Mouse (Mus musculus): Measurements from ENCODE around the gene Emilin2. TPM values are rescaled to one million over a fixed set of nuclear protein-coding genes. Genes with fewer than 3 reads are reported as not detected.

Gene Emilin2
- polyA plus RNA-seq, 1 experiment from 2014 or later = 2.4 TPM

GRCm38 (mm10) chr17:71234041-71234594 lies 77.7 kb downstream of the Emilin2 start:
- peaks cover 10% of the 10 kb centered on the region; the same call in 1 of the 2 replicates for H3K36me3 ChIP-seq (ENCODE audit: control insufficient read depth, insufficient read depth, low read length)

GRCm38 (mm10) chr17:71233210-71233609 lies 78.6 kb downstream of the Emilin2 start:
- 96% methylated on average over 4 of the region's 4 CpGs for WGBS
- H3K4me1 ChIP-seq (ENCODE audit: control insufficient read depth, insufficient read depth, low read length) = no peaks in the 10 kb centered on the region
- peaks cover 7% of the 10 kb centered on the region; the same call in 1 of the 2 replicates for H3K36me3 ChIP-seq (ENCODE audit: control insufficient read depth, insufficient read depth, low read length)
- H3K4me2 ChIP-seq (ENCODE audit: low read depth, low read length) = no peak overlapping the region
- H3K4me3 ChIP-seq (ENCODE audit: low read length) = no peak overlapping the region
- ATAC-seq = no peak
- H3K9me3 ChIP-seq (ENCODE audit: control insufficient read depth, low read length) = no peaks in the 10 kb centered on the region
- no peak overlapping the region for H3K27ac ChIP-seq (ENCODE audit: low read length)
- H3K9ac ChIP-seq (ENCODE audit: low read depth, low read length) = no peak overlapping the region
- H3K27me3 ChIP-seq (replicated peaks; ENCODE audit: control insufficient read depth, insufficient read depth, low read length) = no peaks in the 10 kb centered on the region

More at GRCm38 (mm10) chr17:71234041-71234594, 77.7 kb downstream of the Emilin2 start:
- no peak for ATAC-seq
- no peak overlapping the region for H3K4me3 ChIP-seq (ENCODE audit: low read length)
- no peaks in the 10 kb centered on the region for H3K4me1 ChIP-seq (ENCODE audit: control insufficient read depth, insufficient read depth, low read length)
- H3K9ac ChIP-seq (ENCODE audit: low read depth, low read length) = no peak overlapping the region
- H3K27ac ChIP-seq (ENCODE audit: low read length) = no peak overlapping the region
- no peak overlapping the region for H3K4me2 ChIP-seq (ENCODE audit: low read depth, low read length)
- 91% methylated on average over 12 of the region's 12 CpGs for WGBS
- no peaks in the 10 kb centered on the region for H3K9me3 ChIP-seq (ENCODE audit: control insufficient read depth, low read length)
- H3K27me3 ChIP-seq (replicated peaks; ENCODE audit: control insufficient read depth, insufficient read depth, low read length) = no peaks in the 10 kb centered on the region

GRCm38 (mm10) chr17:71231998-71232397 lies 79.8 kb downstream of the Emilin2 start:
- H3K9me3 ChIP-seq (ENCODE audit: control insufficient read depth, low read length) = no peaks in the 10 kb centered on the region
- no peak for ATAC-seq
- peaks cover 4% of the 10 kb centered on the region; the same call in 1 of the 2 replicates for H3K36me3 ChIP-seq (ENCODE audit: control insufficient read depth, insufficient read depth, low read length)
- no peaks in the 10 kb centered on the region for H3K4me1 ChIP-seq (ENCODE audit: control insufficient read depth, insufficient read depth, low read length)
- H3K4me3 ChIP-seq (ENCODE audit: low read length) = no peak overlapping the region
- 90% methylated on average over 2 of the region's 2 CpGs for WGBS
- no peak overlapping the region for H3K4me2 ChIP-seq (ENCODE audit: low read depth, low read length)
- H3K9ac ChIP-seq (ENCODE audit: low read depth, low read length) = no peak overlapping the region
- H3K27ac ChIP-seq (ENCODE audit: low read length) = no peak overlapping the region
- no peaks in the 10 kb centered on the region for H3K27me3 ChIP-seq (replicated peaks; ENCODE audit: control insufficient read depth, insufficient read depth, low read length)

- ATAC-seq = no peak
- Histone ChIP-seq H3K27ac (ENCODE audit: low read length) (no peak overlapping the region), H3K27me3 (replicated peaks; ENCODE audit: control insufficient read depth, insufficient read depth, low read length) (no peaks in the 10 kb centered on the region), H3K4me1 (ENCODE audit: control insufficient read depth, insufficient read depth, low read length) (no peaks in the 10 kb centered on the region), H3K4me2 (ENCODE audit: low read depth, low read length) (no peak overlapping the region), H3K4me3 (ENCODE audit: low read length) (no peak overlapping the region), H3K9ac (ENCODE audit: low read depth, low read length) (no peak overlapping the region), H3K36me3 (ENCODE audit: control insufficient read depth, insufficient read depth, low read length) (peaks cover 4% of the 10 kb centered on the region; the same call in 1 of the 2 replicates), H3K9me3 (ENCODE audit: control insufficient read depth, low read length) (no peaks in the 10 kb centered on the region)
- WGBS = 72% methylated on average over 9 of the region's 9 CpGs
Measured at GRCm38 (mm10) chr17:71230108-71230709, 81.6 kb downstream of the Emilin2 start.

GRCm38 (mm10) chr17:71228651-71229050 lies 83.1 kb downstream of the Emilin2 start:
- H3K9me3 ChIP-seq (ENCODE audit: control insufficient read depth, low read length) = no peaks in the 10 kb centered on the region
- peaks cover 4% of the 10 kb centered on the region; the same call in 1 of the 2 replicates for H3K36me3 ChIP-seq (ENCODE audit: control insufficient read depth, insufficient read depth, low read length)
- no peaks in the 10 kb centered on the region for H3K27me3 ChIP-seq (replicated peaks; ENCODE audit: control insufficient read depth, insufficient read depth, low read length)
- ATAC-seq = no peak
- H3K27ac ChIP-seq (ENCODE audit: low read length) = no peak overlapping the region
- no peak overlapping the region for H3K4me3 ChIP-seq (ENCODE audit: low read length)
- no peaks in the 10 kb centered on the region for H3K4me1 ChIP-seq (ENCODE audit: control insufficient read depth, insufficient read depth, low read length)
- no peak overlapping the region for H3K9ac ChIP-seq (ENCODE audit: low read depth, low read length)
- no peak overlapping the region for H3K4me2 ChIP-seq (ENCODE audit: low read depth, low read length)
- 77% methylated on average over 7 of the region's 7 CpGs for WGBS

- H3K36me3 ChIP-seq (ENCODE audit: control insufficient read depth, insufficient read depth, low read length) = peaks cover 4% of the 10 kb centered on the region; the same call in 1 of the 2 replicates
- no peak overlapping the region for H3K4me3 ChIP-seq (ENCODE audit: low read length)
- H3K4me2 ChIP-seq (ENCODE audit: low read depth, low read length) = no peak overlapping the region
- H3K9me3 ChIP-seq (ENCODE audit: control insufficient read depth, low read length) = no peaks in the 10 kb centered on the region
- ATAC-seq = no peak
- 86% methylated on average over 9 of the region's 9 CpGs for WGBS
- H3K9ac ChIP-seq (ENCODE audit: low read depth, low read length) = no peak overlapping the region
- no peaks in the 10 kb centered on the region for H3K27me3 ChIP-seq (replicated peaks; ENCODE audit: control insufficient read depth, insufficient read depth, low read length)
- H3K4me1 ChIP-seq (ENCODE audit: control insufficient read depth, insufficient read depth, low read length) = no peaks in the 10 kb centered on the region
- no peak overlapping the region for H3K27ac ChIP-seq (ENCODE audit: low read length)
Measured at GRCm38 (mm10) chr17:71227128-71227895, 84.5 kb downstream of the Emilin2 start.

- no peak overlapping the region for H3K4me2 ChIP-seq (ENCODE audit: low read depth, low read length)
- 42% methylated on average over 5 of the region's 5 CpGs for WGBS
- H3K27ac ChIP-seq (ENCODE audit: low read length) = no peak overlapping the region
- ATAC-seq = no peak
- no peaks in the 10 kb centered on the region for H3K4me1 ChIP-seq (ENCODE audit: control insufficient read depth, insufficient read depth, low read length)
- no peak overlapping the region for H3K4me3 ChIP-seq (ENCODE audit: low read length)
- no peaks in the 10 kb centered on the region for H3K27me3 ChIP-seq (replicated peaks; ENCODE audit: control insufficient read depth, insufficient read depth, low read length)
- no peaks in the 10 kb centered on the region for H3K36me3 ChIP-seq (ENCODE audit: control insufficient read depth, insufficient read depth, low read length)
- no peaks in the 10 kb centered on the region for H3K9me3 ChIP-seq (ENCODE audit: control insufficient read depth, low read length)
- H3K9ac ChIP-seq (ENCODE audit: low read depth, low read length) = no peak overlapping the region
Measured at GRCm38 (mm10) chr17:71225091-71225490, 86.7 kb downstream of the Emilin2 start.

GRCm38 (mm10) chr17:71224521-71224920 lies 87.3 kb downstream of the Emilin2 start:
- Histone ChIP-seq H3K9me3 (ENCODE audit: control insufficient read depth, low read length) (no peaks in the 10 kb centered on the region), H3K4me2 (ENCODE audit: low read depth, low read length) (no peak overlapping the region), H3K4me3 (ENCODE audit: low read length) (no peak overlapping the region), H3K27ac (ENCODE audit: low read length) (no peak overlapping the region), H3K27me3 (replicated peaks; ENCODE audit: control insufficient read depth, insufficient read depth, low read length) (no peaks in the 10 kb centered on the region), H3K36me3 (ENCODE audit: control insufficient read depth, insufficient read depth, low read length) (no peaks in the 10 kb centered on the region), H3K9ac (ENCODE audit: low read depth, low read length) (no peak overlapping the region), H3K4me1 (ENCODE audit: control insufficient read depth, insufficient read depth, low read length) (no peaks in the 10 kb centered on the region)
- 63% methylated on average over 2 of the region's 2 CpGs for WGBS
- ATAC-seq = no peak

- 80% methylated on average over 5 of the region's 5 CpGs for WGBS
Measured at GRCm38 (mm10) chr17:71223676-71224075, 88.1 kb downstream of the Emilin2 start.

More at GRCm38 (mm10) chr17:71223676-71224075, 88.1 kb downstream of the Emilin2 start:
- Histone ChIP-seq H3K27ac (ENCODE audit: low read length) (no peak overlapping the region), H3K4me2 (ENCODE audit: low read depth, low read length) (no peak overlapping the region), H3K36me3 (ENCODE audit: control insufficient read depth, insufficient read depth, low read length) (no peaks in the 10 kb centered on the region), H3K27me3 (replicated peaks; ENCODE audit: control insufficient read depth, insufficient read depth, low read length) (no peaks in the 10 kb centered on the region), H3K9ac (ENCODE audit: low read depth, low read length) (no peak overlapping the region), H3K4me1 (ENCODE audit: control insufficient read depth, insufficient read depth, low read length) (no peaks in the 10 kb centered on the region), H3K4me3 (ENCODE audit: low read length) (no peak overlapping the region), H3K9me3 (ENCODE audit: control insufficient read depth, low read length) (no peaks in the 10 kb centered on the region)
- no peak for ATAC-seq
